Mouse (Mus musculus): Measurements from ENCODE around the gene Btbd35f23. TPM values are rescaled to one million over a fixed set of nuclear protein-coding genes. Genes with fewer than 3 reads are reported as not detected.
"Not testable (repeated sequence)": the region's sequence is repeated elsewhere in the genome, so short reads cannot be mapped to it uniquely, and the experiment has no call there.

Btbd35f23 gene
- not detected for total RNA-seq (2021)
- long read RNA-seq, experiment 1 = 0 reads
- long read RNA-seq, experiment 2 = 0 reads

DNA sequence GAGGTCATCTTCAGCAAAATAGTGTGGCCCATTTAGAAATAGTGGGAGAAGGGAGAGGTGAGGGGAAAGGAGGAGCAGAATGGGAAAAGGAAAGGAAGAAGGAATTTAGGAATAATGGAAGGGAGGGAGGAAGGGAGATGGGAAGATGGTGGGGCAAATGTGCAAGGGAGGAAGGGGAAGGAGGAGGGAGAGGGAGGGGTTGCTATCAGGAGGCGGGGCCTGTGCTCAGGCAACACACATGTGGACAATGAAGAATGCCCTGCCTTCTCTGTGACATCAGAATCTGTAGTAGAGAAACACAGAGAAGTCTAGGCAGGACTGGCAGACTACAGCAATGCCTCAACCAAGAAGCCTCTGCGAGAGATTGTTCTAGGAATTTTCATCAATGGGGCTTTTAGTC, at the start of gene Btbd35f23:
Btbd35f23 (plus strand) TSS at position 301 of the 400 bp plus-strand sequence.
- DNase-seq (ENCODE audit: low spot score in 2 of 2) = not testable (repeated sequence)

Other genes starting within 250 kb of the Btbd35f23 start
- not detected for gene Btbd35f24, start 119.0 kb downstream of the Btbd35f23 start, total RNA-seq (2021)

All from adrenal gland, postnatal 4 days (tissue).